Mouse (Mus musculus) erythroblast, embryonic 14.5 days (primary cell): ENCODE data around the gene Cd300ld2. TPM values are rescaled to one million over a fixed set of nuclear protein-coding genes. Genes with fewer than 3 reads are reported as not detected.
"Not testable (repeated sequence)": the region's sequence is repeated elsewhere in the genome, so short reads cannot be mapped to it uniquely, and the experiment has no call there.

Experiments used
- H3K27me3 ChIP-seq: 2 replicates; pipeline ENCODE4 v1.6.1; 2012; ENCODE audit warnings: inconsistent platforms; ENCODE audit not compliant: control insufficient read depth
- H3K36me3 ChIP-seq: 2 replicates; pipeline ENCODE4 v1.6.1; 2012; ENCODE audit warnings: mild to moderate bottlenecking, inconsistent platforms; ENCODE audit not compliant: control insufficient read depth
- H3K4me1 ChIP-seq: 2 replicates; pipeline ENCODE4 v1.6.1; 2012; ENCODE audit warnings: inconsistent platforms; ENCODE audit not compliant: control insufficient read depth
- H3K4me3 ChIP-seq: replicated peaks from 2 replicates; pipeline ENCODE3; 2012; ENCODE audit warnings: moderate library complexity, mild to moderate bottlenecking, inconsistent platforms
- H3K9me3 ChIP-seq: 2 replicates; pipeline ENCODE4 v1.6.1; 2012; ENCODE audit warnings: low read length, inconsistent platforms, mixed read lengths; ENCODE audit not compliant: control insufficient read depth
- GATA1 ChIP-seq: IDR thresholded peaks from 2 replicates; pipeline ENCODE4 v1.6.1; 2012; ENCODE audit warnings: low read length, inconsistent platforms, mixed read lengths
- TAL1 ChIP-seq: IDR thresholded peaks from 3 replicates; pipeline ENCODE4 v1.6.1; 2012; ENCODE audit warnings: low read length, inconsistent platforms, mixed read lengths
- polyA plus RNA-seq: library from polyadenylated mRNA; stranded (reverse); fragments of >175 nt; gene quantifications from 2 replicates; pipeline ENCODE4 v1.2.3, GENCODE M21; 2012

Gene Cd300ld2
- not detected in 2 replicates for polyA plus RNA-seq

DNA sequence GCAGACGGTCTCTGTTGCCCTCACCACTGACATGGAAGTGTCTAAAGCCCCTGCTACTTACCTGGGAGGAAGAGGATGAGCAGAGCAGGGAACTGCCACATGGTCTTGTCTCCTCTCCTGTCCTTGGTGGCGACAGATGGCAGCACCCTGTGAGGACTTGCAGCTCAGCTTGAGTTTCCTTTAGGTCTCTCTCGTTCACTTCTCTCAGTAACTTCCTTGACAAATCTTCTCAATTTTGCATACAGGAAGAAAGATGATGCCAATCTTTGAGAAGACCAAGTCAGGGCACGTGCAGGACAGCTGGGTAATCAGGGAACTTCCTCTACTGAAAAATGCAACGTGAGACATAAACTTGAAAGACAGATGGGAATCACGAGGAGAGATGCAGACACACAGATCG lies at the start of gene Cd300ld2:
Cd300ld2 (minus strand) TSS at position 101 of the 400 bp plus-strand sequence.
- H3K9me3 ChIP-seq, H3K27me3 ChIP-seq, H3K36me3 ChIP-seq, H3K4me1 ChIP-seq, H3K4me3 ChIP-seq: not testable (repeated sequence)

DNA sequence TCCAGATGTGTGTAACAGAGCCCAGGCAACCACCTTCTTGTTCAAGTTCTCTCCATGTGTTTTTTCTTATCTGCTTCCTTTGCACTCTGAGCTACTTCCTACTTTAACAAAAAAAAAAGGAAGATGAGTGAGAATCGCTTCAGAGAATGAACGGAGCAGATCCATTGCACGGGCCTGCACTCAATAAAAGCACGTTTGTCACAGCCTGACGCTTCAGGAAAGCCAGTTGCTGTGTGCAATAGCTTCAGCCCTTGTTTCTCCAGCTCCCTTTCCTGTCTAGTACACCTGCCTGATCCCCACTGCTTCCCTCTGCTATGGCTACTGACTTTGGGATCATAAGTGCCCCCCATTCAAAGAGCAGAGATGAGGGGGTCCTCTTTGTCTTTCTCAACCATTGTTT lies 46.1 kb upstream of the Cd300ld2 start, which contains the start of gene Cd300e:
Cd300e (minus strand) TSS at position 101 of the 400 bp plus-strand sequence.
- Histone ChIP-seq H3K36me3 (no peaks in the 10 kb centered on the region), H3K4me3 (no peak within 1 kb of the TSS), H3K9me3 (no peaks in the 10 kb centered on the region), H3K27me3 (no peaks in the 10 kb centered on the region), H3K4me1 (no peaks in the 10 kb centered on the region)
- no peak for TF ChIP-seq TAL1
- no peak for TF ChIP-seq GATA1

DNA sequence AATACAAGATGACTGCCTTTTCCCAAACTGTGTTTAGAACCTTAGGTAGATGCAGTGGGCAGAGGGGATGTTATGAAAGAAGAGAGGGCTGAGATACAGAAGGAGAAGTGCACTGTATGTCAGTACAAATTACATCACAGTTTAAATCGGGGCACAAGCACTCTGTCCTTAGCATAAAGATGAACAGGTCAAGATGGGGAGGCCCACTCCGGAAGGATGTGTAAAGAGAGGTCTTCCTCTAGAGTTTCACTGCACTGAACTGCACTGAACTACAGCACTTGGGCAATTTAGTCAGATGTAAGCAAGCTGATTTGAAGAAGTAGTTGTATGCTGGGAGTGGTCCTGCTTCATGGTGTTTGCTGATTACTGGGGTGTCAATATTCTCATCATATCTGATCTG lies 43.8 kb upstream of the Cd300ld2 start:
- Histone ChIP-seq H3K27me3 (no peaks in the 10 kb centered on the region), H3K4me3 (no peak overlapping the region), H3K4me1 (no peaks in the 10 kb centered on the region), H3K36me3 (no peaks in the 10 kb centered on the region), H3K9me3 (no peaks in the 10 kb centered on the region)
- TF ChIP-seq GATA1, result no peak

DNA sequence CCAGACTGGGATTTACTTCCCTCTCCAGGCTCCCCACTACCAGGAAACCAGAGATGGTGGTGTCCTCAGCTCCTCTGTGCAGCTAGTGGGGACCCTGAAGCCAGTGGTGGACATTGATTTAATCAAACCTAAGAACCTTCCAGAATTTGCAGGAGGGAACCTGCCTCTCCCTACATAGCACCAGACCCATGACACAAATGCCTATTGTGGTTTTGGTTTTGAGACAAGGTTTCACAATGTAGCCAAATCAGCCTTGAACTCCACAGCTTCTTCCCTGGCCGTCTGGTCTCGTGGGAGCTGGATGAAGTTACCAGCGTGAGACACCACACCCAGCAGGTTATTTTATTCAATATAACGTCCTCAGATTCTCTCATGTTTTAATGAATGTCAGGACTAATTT lies 42.7 kb upstream of the Cd300ld2 start:
- Histone ChIP-seq H3K36me3 (no peaks in the 10 kb centered on the region), H3K4me1 (no peaks in the 10 kb centered on the region), H3K27me3 (no peaks in the 10 kb centered on the region), H3K4me3 (no peak overlapping the region), H3K9me3 (no peaks in the 10 kb centered on the region)
- TF ChIP-seq GATA1 (no peak), TAL1 (no peak)

DNA sequence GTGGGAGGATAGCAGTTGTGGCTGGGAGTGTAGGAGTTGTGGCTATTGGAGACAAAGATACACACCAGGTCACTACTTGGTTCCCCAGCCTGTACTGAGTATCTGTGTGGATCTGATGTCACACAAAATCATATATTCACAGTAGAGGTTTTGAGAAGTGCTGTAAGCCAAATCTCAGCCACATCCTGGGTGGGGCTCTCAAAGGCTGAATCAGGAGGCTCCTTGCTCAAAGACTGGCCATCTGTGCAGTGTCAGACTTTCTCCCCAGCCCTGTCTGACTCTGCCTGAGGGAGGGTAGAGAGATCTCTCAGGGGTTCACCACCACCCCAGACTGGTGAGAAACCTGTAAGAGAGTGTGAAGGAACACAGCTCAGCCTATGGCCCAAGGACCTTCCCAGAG lies 38.5 kb upstream of the Cd300ld2 start:
- Histone ChIP-seq H3K4me1 (no peaks in the 10 kb centered on the region), H3K36me3 (no peaks in the 10 kb centered on the region), H3K27me3 (no peaks in the 10 kb centered on the region), H3K4me3 (no peak overlapping the region), H3K9me3 (no peaks in the 10 kb centered on the region)
- TF ChIP-seq GATA1 (no peak), TAL1 (no peak)

DNA sequence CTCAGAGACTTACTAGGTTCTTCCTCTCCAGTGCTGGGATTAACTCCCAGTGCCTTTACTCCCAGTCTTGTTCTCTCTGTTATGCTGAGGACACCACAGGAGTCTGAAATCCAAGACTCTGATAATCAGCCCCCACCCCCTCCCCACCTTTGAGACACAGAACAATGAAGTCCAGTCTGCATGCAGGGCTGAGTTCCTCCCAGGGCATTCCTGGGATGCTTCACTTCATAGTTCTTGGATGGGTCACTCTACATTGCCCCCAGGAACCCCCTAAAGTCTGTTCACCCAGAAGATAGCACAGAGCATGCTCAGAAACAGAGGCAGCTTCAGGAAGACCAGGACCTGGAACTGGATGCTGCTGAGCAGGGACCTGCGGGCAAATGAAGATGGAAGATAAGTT lies 37.0 kb upstream of the Cd300ld2 start:
- no peaks in the 10 kb centered on the region for H3K9me3 ChIP-seq

DNA sequence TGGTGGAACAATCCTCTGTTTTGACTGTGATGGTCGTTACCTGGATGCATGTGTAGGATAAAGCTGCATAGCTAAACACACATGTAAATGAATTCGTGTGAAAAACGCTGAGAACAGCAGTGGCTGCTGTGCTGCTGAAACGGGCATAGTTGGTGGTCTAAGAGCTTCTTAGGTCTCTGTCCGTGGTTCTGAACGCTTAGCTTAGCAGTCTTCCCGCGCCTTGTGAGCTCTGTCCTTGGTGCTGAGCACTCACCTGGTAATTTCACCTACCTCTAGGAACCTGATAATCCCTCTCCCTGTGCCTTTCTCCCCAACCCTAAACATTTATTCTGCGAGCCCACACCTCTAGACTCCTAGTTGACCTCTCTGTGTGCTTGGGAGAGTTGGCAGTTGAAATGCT lies 36.2 kb upstream of the Cd300ld2 start:
- Histone ChIP-seq H3K36me3 (no peaks in the 10 kb centered on the region), H3K9me3 (no peaks in the 10 kb centered on the region), H3K27me3 (no peaks in the 10 kb centered on the region), H3K4me1 (no peaks in the 10 kb centered on the region), H3K4me3 (no peak overlapping the region)
- TF ChIP-seq GATA1, result no peak
- no peak for TF ChIP-seq TAL1

More for the DNA sequence above, 37.0 kb upstream of the Cd300ld2 start:
- H3K36me3 ChIP-seq, result no peaks in the 10 kb centered on the region
- no peak for TF ChIP-seq GATA1
- no peak for TF ChIP-seq TAL1
- H3K4me3 ChIP-seq, result no peak overlapping the region
- H3K4me1 ChIP-seq, result no peaks in the 10 kb centered on the region
- no peaks in the 10 kb centered on the region for H3K27me3 ChIP-seq

DNA sequence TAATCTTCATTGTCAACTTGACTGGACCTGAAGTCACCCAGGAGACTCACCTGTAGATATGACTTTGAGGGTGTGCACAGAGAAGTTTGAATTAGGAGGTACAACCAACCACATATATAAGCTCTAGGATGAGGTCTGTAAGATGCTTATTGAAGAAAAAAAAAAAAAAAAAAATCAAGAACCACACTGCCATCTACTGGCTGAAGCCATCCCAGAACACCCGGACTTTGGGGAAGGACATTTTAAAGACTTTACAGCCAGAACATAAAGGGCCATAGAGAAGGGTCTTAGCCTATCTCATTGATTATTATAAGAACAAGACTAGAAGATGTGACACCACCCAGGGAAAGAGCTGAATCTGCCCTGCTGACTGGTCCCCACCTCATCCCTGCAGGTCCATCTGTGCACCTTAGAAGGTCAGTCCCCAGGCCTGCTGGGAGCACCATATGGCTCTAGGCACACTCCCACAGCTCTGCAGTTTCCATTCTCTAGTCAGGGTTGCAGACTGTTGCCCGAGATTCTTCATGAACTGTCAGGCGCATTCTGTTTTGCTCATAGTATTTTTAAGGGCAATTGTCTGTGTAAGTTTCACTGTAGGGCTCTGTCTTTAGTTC lies 33.4 kb upstream of the Cd300ld2 start:
- TF ChIP-seq TAL1, result no peak
- no peak for TF ChIP-seq GATA1
- Histone ChIP-seq H3K9me3 (no peaks in the 10 kb centered on the region), H3K36me3 (no peaks in the 10 kb centered on the region), H3K4me3 (no peak overlapping the region), H3K4me1 (no peaks in the 10 kb centered on the region), H3K27me3 (no peaks in the 10 kb centered on the region)

DNA sequence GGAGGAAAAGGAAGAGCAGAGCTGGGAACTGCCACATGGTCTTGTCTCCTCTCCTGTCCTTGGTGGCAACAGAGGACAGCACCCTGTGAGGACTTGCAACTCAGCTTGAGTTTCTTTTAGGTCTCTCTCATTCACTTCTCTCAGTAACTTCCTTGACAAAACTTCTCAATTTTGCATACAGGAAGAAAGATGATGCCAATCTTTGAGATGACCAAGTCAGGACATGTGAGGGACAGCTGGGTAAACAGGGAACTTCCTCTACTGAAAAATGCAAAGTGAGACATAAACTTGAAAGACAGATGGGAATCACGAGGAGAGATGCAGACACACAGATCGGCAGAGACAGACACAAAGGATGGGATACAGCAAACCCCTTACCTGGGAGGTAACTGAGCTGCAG lies 32.3 kb upstream of the Cd300ld2 start, which contains the start of gene Cd300ld3:
Cd300ld3 (minus strand) TSS at position 151 of the 400 bp plus-strand sequence.
- no peaks in the 10 kb centered on the region for H3K4me1 ChIP-seq
- no peaks in the 10 kb centered on the region for H3K9me3 ChIP-seq
- H3K4me3 ChIP-seq, result no peak within 1 kb of the TSS
- no peaks in the 10 kb centered on the region for H3K27me3 ChIP-seq
- TF ChIP-seq GATA1 (no peak), TAL1 (no peak)
- no peaks in the 10 kb centered on the region for H3K36me3 ChIP-seq

DNA sequence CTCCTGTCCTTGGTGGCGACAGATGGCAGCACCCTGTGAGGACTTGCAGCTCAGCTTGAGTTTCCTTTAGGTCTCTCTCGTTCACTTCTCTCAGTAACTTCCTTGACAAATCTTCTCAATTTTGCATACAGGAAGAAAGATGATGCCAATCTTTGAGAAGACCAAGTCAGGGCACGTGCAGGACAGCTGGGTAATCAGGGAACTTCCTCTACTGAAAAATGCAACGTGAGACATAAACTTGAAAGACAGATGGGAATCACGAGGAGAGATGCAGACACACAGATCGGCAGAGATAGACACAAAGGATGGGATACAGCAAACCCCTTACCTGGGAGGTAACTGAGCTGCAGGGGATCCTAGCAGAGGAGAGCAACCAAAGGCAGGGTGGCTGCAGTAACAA lies 21.7 kb upstream of the Cd300ld2 start, which contains the start of gene Cd300ld5:
Cd300ld5 (minus strand) TSS at position 101 of the 400 bp plus-strand sequence.
- not testable (repeated sequence) for H3K27me3 ChIP-seq, H3K4me1 ChIP-seq, H3K9me3 ChIP-seq, H3K36me3 ChIP-seq, H3K4me3 ChIP-seq

DNA sequence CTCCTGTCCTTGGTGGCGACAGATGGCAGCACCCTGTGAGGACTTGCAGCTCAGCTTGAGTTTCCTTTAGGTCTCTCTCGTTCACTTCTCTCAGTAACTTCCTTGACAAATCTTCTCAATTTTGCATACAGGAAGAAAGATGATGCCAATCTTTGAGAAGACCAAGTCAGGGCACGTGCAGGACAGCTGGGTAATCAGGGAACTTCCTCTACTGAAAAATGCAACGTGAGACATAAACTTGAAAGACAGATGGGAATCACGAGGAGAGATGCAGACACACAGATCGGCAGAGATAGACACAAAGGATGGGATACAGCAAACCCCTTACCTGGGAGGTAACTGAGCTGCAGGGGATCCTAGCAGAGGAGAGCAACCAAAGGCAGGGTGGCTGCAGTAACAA lies 10.9 kb upstream of the Cd300ld2 start, which contains the start of gene Cd300ld4:
Cd300ld4 (minus strand) TSS at position 101 of the 400 bp plus-strand sequence.
- H3K4me1 ChIP-seq, H3K9me3 ChIP-seq, H3K4me3 ChIP-seq, H3K27me3 ChIP-seq, H3K36me3 ChIP-seq: not testable (repeated sequence)
